Mouse (Mus musculus) lung, adult 2 months (tissue): ENCODE measurements around the gene Actl7b.

ENCODE experiments used
- CTCF ChIP-seq: fragments of 200-500 bp; IDR thresholded peaks from 2 replicates; pipeline ENCODE4 v1.5.1; 2011; ENCODE audit warnings: mild to moderate bottlenecking, low read length, control low read depth; ENCODE audit not compliant: insufficient read depth
- POLR2A ChIP-seq: fragments of 200-500 bp; IDR thresholded peaks from 2 replicates; pipeline ENCODE4 v1.6.1; 2011; ENCODE audit warnings: low read depth, mild to moderate bottlenecking, control low read depth, low read length, borderline replicate concordance; ENCODE audit errors: extremely low read depth

DNA sequence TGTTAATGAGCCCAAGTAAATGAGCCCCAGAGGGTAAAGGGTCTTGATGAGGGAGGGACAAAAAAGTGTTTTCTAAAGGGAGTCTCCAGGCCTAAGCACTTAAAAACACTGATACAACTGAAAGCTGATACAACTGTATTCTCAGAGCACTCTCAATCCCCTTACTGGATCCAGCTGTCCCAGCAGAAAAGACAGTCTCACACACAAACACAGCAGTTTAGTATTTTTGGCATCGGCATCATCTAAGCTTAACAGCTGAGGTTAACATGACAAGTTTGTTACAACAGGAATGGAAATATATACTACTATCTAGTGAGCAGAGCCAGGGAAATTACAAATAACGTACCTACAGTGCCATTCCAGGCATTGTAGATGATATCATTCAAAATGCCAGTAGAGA is 5.1 kb upstream of the Actl7b start:
- no peak for TF ChIP-seq CTCF
- TF ChIP-seq POLR2A = no peak
